Mouse (Mus musculus) myocyte (in vitro differentiated cells): ENCODE results near the gene Card10. TPM values are rescaled to one million over a fixed set of nuclear protein-coding genes. Genes with fewer than 3 reads are reported as not detected.

Source experiments
- H3K27me3 ChIP-seq: one replicate; pipeline ENCODE4 v1.6.1; 2011; ENCODE audit not compliant: control insufficient read depth, insufficient read depth, insufficient read length
- H3K36me3 ChIP-seq: one replicate; pipeline ENCODE4 v1.6.1; 2011; ENCODE audit not compliant: control insufficient read depth, insufficient read depth
- H3K4me2 ChIP-seq: one replicate; pipeline ENCODE4 v1.6.1; 2011; ENCODE audit warnings: low read depth, control low read depth
- H3K4me3 ChIP-seq: one replicate; pipeline ENCODE4 v1.5.1; 2011; ENCODE audit warnings: mild to moderate bottlenecking, control low read depth, moderate library complexity
- H3K79me2 ChIP-seq: one replicate; pipeline ENCODE4 v1.6.1; 2011; ENCODE audit not compliant: control insufficient read depth, insufficient read depth
- H3ac ChIP-seq: one replicate; pipeline ENCODE4 v1.6.1; 2011; ENCODE audit not compliant: control insufficient read depth, insufficient read length
- CEBPB ChIP-seq: IDR thresholded peaks from 2 replicates; pipeline ENCODE4 v1.6.1; 2011; ENCODE audit warnings: mild to moderate bottlenecking, moderate library complexity; ENCODE audit not compliant: poor library complexity, insufficient read depth, severe bottlenecking
- E2F4 ChIP-seq: IDR thresholded peaks from one replicate; pipeline ENCODE4 v1.6.1; 2011; ENCODE audit warnings: mild to moderate bottlenecking, control low read depth, moderate library complexity; ENCODE audit not compliant: insufficient read depth
- MAX ChIP-seq: IDR thresholded peaks from one replicate; pipeline ENCODE4 v1.6.1; 2011; ENCODE audit warnings: low read depth, mild to moderate bottlenecking, control low read depth
- MYOD1 ChIP-seq, 3 experiments: IDR thresholded peaks; one replicate each; pipeline ENCODE4 v1.6.1; 2011; ENCODE audit warnings: control low read depth in 2 of 3, low read depth in 2 of 3, mild to moderate bottlenecking in 2 of 3, moderate library complexity in 1 of 3; ENCODE audit not compliant: insufficient read length in 2 of 3, control insufficient read depth in 1 of 3
- MYOG ChIP-seq, 3 experiments: IDR thresholded peaks; one replicate each; pipeline ENCODE4 v1.6.1; 2011; ENCODE audit warnings: control low read depth in 2 of 3, low read depth in 2 of 3, mild to moderate bottlenecking in 2 of 3; ENCODE audit not compliant: insufficient read length in 2 of 3, control insufficient read depth in 1 of 3, insufficient read depth in 1 of 3
- POLR2A ChIP-seq: IDR thresholded peaks from one replicate; pipeline ENCODE4 v1.6.1; 2011; ENCODE audit warnings: low read depth, mild to moderate bottlenecking, control low read depth, moderate library complexity; ENCODE audit not compliant: insufficient read length
- POLR2AphosphoS2 ChIP-seq: IDR thresholded peaks from one replicate; pipeline ENCODE4 v1.6.1; 2011; ENCODE audit warnings: low read depth, control low read depth; ENCODE audit not compliant: insufficient read length
- REST ChIP-seq: IDR thresholded peaks from one replicate; pipeline ENCODE4 v1.6.1; 2011; ENCODE audit warnings: mild to moderate bottlenecking, control low read depth, moderate library complexity; ENCODE audit not compliant: insufficient read depth, insufficient read length
- SRF ChIP-seq: IDR thresholded peaks from one replicate; pipeline ENCODE4 v1.6.1; 2011; ENCODE audit warnings: low read depth; ENCODE audit not compliant: control insufficient read depth, insufficient read length
- TCF12 ChIP-seq: IDR thresholded peaks from one replicate; pipeline ENCODE4 v1.6.1; 2011; ENCODE audit warnings: mild to moderate bottlenecking, control low read depth; ENCODE audit not compliant: poor library complexity, insufficient read depth, severe bottlenecking
- TCF3 ChIP-seq: IDR thresholded peaks from one replicate; pipeline ENCODE4 v1.6.1; 2011; ENCODE audit warnings: low read depth, control low read depth; ENCODE audit not compliant: insufficient read length
- USF1 ChIP-seq: IDR thresholded peaks from one replicate; pipeline ENCODE4 v1.6.1; 2011; ENCODE audit warnings: low read depth, mild to moderate bottlenecking, control low read depth, moderate library complexity
- polyA plus RNA-seq: library from polyadenylated mRNA; unstranded; fragments of >200 nt; fragmentation: generic; extraction: Trizol; gene quantifications from one replicate; pipeline ENCODE4 v1.2.1, GENCODE M21; 2012; ENCODE audit warnings: missing spikeins

The Card10 gene
- polyA plus RNA-seq, 1 experiment = 1.4 TPM

- Histone ChIP-seq H3K79me2 (peaks cover 60% of the 10 kb centered on the region), H3K36me3 (peaks cover 26% of the 10 kb centered on the region), H3K4me2 (peak overlapping the region; percentile 91), H3ac (peak overlapping the region; percentile 87), H3K4me3 (peak overlapping the region; percentile 64), H3K27me3 (no peaks in the 10 kb centered on the region)
- TF ChIP-seq TCF3 (no peak), MYOD1 (IDR thresholded peaks at IDR 0.05; ENCODE audit: control insufficient read depth in 1 of 3, insufficient read length in 2 of 3, low read depth in 2 of 3) (peak in 1 of 3 experiments; percentile 68), SRF (no peak), CEBPB (no peak), POLR2AphosphoS2 (peak; percentile 13), USF1 (peak; percentile 17), MAX (no peak), REST (no peak), TCF12 (no peak), E2F4 (no peak), POLR2A (peak; percentile 18), MYOG (IDR thresholded peaks at IDR 0.05; ENCODE audit: control insufficient read depth in 1 of 3, insufficient read depth in 1 of 3, insufficient read length in 2 of 3, low read depth in 2 of 3) (peak in 2 of 3 experiments; percentile 42 to 81)
Measured at GRCm38 (mm10) chr15:78843581-78844469, 41.0 kb upstream of the Card10 start.

- H3K79me2 ChIP-seq = peaks cover 47% of the 10 kb centered on the region
- TF ChIP-seq MYOG (IDR thresholded peaks at IDR 0.05; ENCODE audit: control insufficient read depth in 1 of 3, insufficient read depth in 1 of 3, insufficient read length in 2 of 3, low read depth in 2 of 3) (peak in 2 of 3 experiments; percentile 3 to 66), TCF12 (no peak), E2F4 (no peak), MYOD1 (IDR thresholded peaks at IDR 0.05; ENCODE audit: control insufficient read depth in 1 of 3, insufficient read length in 2 of 3, low read depth in 2 of 3) (peak in 1 of 3 experiments; percentile 64), POLR2A (peak; percentile 86), REST (no peak), SRF (peak; percentile 33), POLR2AphosphoS2 (peak; percentile 69), CEBPB (no peak), TCF3 (peak; percentile 27)
- H3K4me3 ChIP-seq = peak within 1 kb of the TSS; percentile 64
- H3ac ChIP-seq = peak within 1 kb of the TSS; percentile 87
- H3K4me2 ChIP-seq = peak within 1 kb of the TSS; percentile 91
- H3K36me3 ChIP-seq = peaks cover 15% of the 10 kb centered on the region
- no peaks in the 10 kb centered on the region for H3K27me3 ChIP-seq
Measured at GRCm38 (mm10) chr15:78842371-78843163, 39.7 kb upstream of the Card10 start, which contains the start of gene Cdc42ep1. Gene Cdc42ep1, plus strand, starts transcription at chr15:78842624.

DNA sequence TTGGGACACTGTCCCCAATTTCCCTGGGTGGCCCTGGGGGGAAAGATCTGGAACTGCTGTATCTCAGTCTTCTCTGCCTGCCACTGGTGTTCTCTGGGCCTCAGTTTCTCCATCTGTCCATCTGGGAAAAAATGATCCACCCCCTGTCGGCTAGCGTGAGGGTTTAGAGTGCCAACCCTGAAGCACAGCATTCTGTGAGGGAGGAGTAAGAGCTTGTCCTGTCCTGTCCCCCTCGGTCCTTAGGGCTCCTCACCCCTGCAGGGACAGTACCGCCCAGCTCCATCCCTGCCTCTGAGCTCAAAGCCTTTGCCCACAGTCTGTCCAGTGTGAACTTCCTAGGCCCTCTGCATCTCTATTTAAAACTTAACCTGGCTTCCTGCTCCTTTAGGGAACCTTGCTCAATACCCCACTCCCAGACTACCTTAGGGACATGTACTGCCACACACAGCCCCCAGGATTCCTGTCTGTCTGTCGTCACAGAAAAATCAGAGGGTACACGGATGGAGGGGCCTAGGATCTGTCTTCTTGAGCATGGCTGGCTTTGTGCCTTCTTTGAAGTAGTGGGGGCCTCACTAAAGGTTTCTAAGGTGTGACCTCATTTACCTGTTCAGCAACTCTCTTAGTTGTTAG is 38.4 kb upstream of the Card10 start:
- peaks cover 3% of the 10 kb centered on the region for H3K36me3 ChIP-seq
- no peaks in the 10 kb centered on the region for H3K27me3 ChIP-seq
- peak overlapping the region; percentile 64 for H3K4me3 ChIP-seq
- peaks cover 35% of the 10 kb centered on the region for H3K79me2 ChIP-seq
- TF ChIP-seq POLR2AphosphoS2 (no peak), MYOD1 (IDR thresholded peaks at IDR 0.05; ENCODE audit: control insufficient read depth in 1 of 3, insufficient read length in 2 of 3, low read depth in 2 of 3) (no peak), REST (no peak), TCF3 (no peak), USF1 (no peak), MAX (no peak), MYOG (IDR thresholded peaks at IDR 0.05; ENCODE audit: control insufficient read depth in 1 of 3, insufficient read depth in 1 of 3, insufficient read length in 2 of 3, low read depth in 2 of 3) (no peak), E2F4 (no peak), SRF (no peak), TCF12 (no peak), CEBPB (no peak), POLR2A (no peak)
- H3ac ChIP-seq = no peak overlapping the region
- H3K4me2 ChIP-seq = no peak overlapping the region

DNA sequence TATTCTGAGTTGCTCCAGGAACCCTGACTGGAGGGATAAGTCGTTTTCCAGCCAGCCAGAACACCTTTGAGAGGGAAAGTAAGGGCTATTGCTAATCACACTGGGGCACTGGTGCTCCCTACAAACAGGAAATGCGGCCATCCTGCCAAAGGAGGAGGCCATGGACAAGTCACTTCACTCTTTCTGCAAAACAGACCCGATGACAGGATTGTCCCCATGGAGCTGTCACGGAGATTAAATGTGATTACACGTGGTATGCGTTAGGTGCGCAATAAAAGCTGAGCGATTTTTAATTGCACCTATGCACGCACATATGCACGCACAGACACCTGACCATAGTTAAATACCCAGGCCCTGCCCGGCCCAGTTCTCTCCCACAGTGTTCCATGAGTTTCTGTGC is 37.9 kb upstream of the Card10 start:
- no peak overlapping the region for H3ac ChIP-seq
- no peak overlapping the region for H3K4me2 ChIP-seq
- H3K36me3 ChIP-seq = no peaks in the 10 kb centered on the region
- H3K4me3 ChIP-seq = no peak overlapping the region
- no peak for TF ChIP-seq USF1
- TF ChIP-seq TCF12 = no peak
- no peak for TF ChIP-seq MAX
- no peaks in the 10 kb centered on the region for H3K27me3 ChIP-seq
- peaks cover 29% of the 10 kb centered on the region for H3K79me2 ChIP-seq
